Mouse (Mus musculus): ENCODE results near the gene Rxrb.
A peak's percentile ranks its signal among the peaks of the same experiment; 100 is the strongest.

Rxrb gene

GRCm38 (mm10) chr17:34024861-34025755 lies 6.5 kb upstream of the Rxrb start:
- no peak for DNase-seq (ENCODE audit: extremely low read depth, low read depth, low spot score)

GRCm38 (mm10) chr17:34025756-34026151 lies 5.9 kb upstream of the Rxrb start:
- no peak for DNase-seq (ENCODE audit: extremely low read depth, low read depth, low spot score)

GRCm38 (mm10) chr17:34026221-34026620 lies 5.4 kb upstream of the Rxrb start:
- DNase-seq (ENCODE audit: extremely low read depth, low read depth, low spot score): no peak

GRCm38 (mm10) chr17:34026917-34027655 lies 4.5 kb upstream of the Rxrb start:
- peak; percentile 21 for DNase-seq (ENCODE audit: extremely low read depth, low read depth, low spot score)

- peak; percentile 25 for DNase-seq (ENCODE audit: extremely low read depth, low read depth, low spot score)
These were observed 3.9 kb upstream of the Rxrb start, which contains the start of gene H2-Ke6 for GRCm38 (mm10) chr17:34027656-34028223. Gene H2-Ke6, minus strand, starts transcription at chr17:34028060.

- DNase-seq (ENCODE audit: extremely low read depth, low read depth, low spot score): no peak
These were observed 3.0 kb upstream of the Rxrb start for GRCm38 (mm10) chr17:34028501-34029149.

- no peak for DNase-seq (ENCODE audit: extremely low read depth, low read depth, low spot score)
These were observed 2.3 kb upstream of the Rxrb start for GRCm38 (mm10) chr17:34029150-34029889.

- DNase-seq (ENCODE audit: extremely low read depth, low read depth, low spot score): no peak
These were observed 1.6 kb upstream of the Rxrb start for GRCm38 (mm10) chr17:34029890-34030595.

GRCm38 (mm10) chr17:34030861-34031326 lies 718 bp upstream of the Rxrb start:
- DNase-seq (ENCODE audit: extremely low read depth, low read depth, low spot score): no peak

GRCm38 (mm10) chr17:34032174-34032632 lies 591 bp downstream of the Rxrb start:
- DNase-seq (ENCODE audit: extremely low read depth, low read depth, low spot score): no peak

- DNase-seq (ENCODE audit: extremely low read depth, low read depth, low spot score): no peak
These were observed 1.2 kb downstream of the Rxrb start for GRCm38 (mm10) chr17:34032806-34033205.

- no peak for DNase-seq (ENCODE audit: extremely low read depth, low read depth, low spot score)
These were observed 1.8 kb downstream of the Rxrb start for GRCm38 (mm10) chr17:34033441-34033840.

GRCm38 (mm10) chr17:34034064-34034463 lies 2.5 kb downstream of the Rxrb start:
- no peak for DNase-seq (ENCODE audit: extremely low read depth, low read depth, low spot score)

GRCm38 (mm10) chr17:34035517-34035916 lies 3.9 kb downstream of the Rxrb start:
- DNase-seq (ENCODE audit: extremely low read depth, low read depth, low spot score): no peak

GRCm38 (mm10) chr17:34036647-34037046 lies 5.0 kb downstream of the Rxrb start:
- no peak for DNase-seq (ENCODE audit: extremely low read depth, low read depth, low spot score)

- no peak for DNase-seq (ENCODE audit: extremely low read depth, low read depth, low spot score)
These were observed 5.6 kb downstream of the Rxrb start for GRCm38 (mm10) chr17:34037241-34037640.

- no peak for DNase-seq (ENCODE audit: extremely low read depth, low read depth, low spot score)
These were observed 6.8 kb downstream of the Rxrb start for GRCm38 (mm10) chr17:34038440-34038839.

GRCm38 (mm10) chr17:34038878-34039561 lies 7.4 kb downstream of the Rxrb start, which contains the start of gene Col11a2:
Gene Col11a2, plus strand, starts transcription at chr17:34039437.
- no peak for DNase-seq (ENCODE audit: extremely low read depth, low read depth, low spot score)

Data from fat pad, adult 2 months (tissue).